Mouse (Mus musculus) cerebellum, postnatal 10 days (tissue): ENCODE data around the gene Gm20388.

Experiments used
- DNase-seq, 2 experiments: peaks; one replicate each; pipeline ENCODE4 v3.0.0; 2021; ENCODE audit warnings: mixed read lengths in 2 of 2

The Gm20388 gene

GRCm38 (mm10) chr8:123845991-123846390 is 3935.3 kb downstream of the Gm20388 start:
- no peak for DNase-seq

GRCm38 (mm10) chr8:123846509-123846908 is 3935.9 kb downstream of the Gm20388 start:
- DNase-seq, result no peak

DNA sequence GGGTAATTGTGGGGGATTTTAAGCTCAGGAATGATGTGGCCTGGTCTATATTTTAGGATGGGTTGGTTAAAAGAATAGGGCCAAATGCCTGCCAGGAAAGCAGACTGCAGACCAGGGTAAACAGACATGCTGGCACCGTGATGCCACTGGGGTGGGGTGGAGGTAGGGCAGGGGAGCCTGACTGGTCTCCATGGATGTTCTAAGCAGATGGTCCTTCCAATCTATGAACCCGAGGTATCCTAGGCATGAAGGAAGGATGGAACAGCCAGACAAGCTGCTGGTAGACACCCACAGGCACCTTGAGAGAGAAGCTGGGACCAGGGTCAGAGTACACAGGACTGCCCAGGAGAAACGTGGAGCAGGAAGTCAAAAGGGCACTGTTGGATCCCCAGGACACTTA is 3936.9 kb downstream of the Gm20388 start:
- DNase-seq, result peak; percentile 57 to 64

DNA sequence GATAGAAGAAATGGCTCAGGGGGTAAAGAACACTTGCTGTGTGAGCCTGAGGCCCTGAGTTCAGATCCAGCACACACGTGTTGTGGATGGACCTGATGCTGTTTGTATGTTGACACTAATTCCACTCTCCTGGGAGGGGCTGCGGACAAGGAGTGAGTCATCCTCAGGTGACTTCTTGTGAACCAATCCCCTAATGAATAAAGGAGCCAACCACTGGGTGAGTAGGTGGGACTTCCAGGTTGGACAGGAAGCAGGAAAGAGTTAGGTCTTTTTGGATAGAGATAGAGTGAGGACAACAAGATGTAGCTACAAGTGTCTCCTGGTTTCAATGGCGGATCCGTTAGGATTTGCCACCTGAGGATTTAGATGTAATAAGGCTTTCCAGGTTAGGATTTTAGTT is 3938.7 kb downstream of the Gm20388 start:
- no peak for DNase-seq

DNA sequence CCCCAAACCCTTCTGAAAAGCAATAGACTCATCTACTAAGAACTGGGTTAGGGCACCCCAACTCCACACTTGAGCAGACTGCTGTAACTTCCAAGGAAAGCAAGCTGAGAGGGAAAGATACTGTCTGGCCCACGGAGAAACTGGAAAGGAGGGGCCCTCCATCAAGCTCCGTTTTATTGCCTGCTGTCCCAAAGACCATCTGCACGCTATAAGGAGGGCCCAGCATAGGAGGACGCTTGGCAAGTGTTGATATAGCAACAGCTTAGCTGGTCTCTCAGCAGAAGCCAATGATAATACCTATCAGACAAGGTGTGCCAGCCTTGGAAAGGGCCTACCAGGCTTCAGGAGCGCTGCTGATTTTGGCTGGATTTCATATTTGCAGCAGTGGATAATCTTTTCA is 3940.9 kb downstream of the Gm20388 start:
- peak; percentile 65 to 67 for DNase-seq

GRCm38 (mm10) chr8:123854252-123854651 is 3943.6 kb downstream of the Gm20388 start:
- DNase-seq, result no peak

DNA sequence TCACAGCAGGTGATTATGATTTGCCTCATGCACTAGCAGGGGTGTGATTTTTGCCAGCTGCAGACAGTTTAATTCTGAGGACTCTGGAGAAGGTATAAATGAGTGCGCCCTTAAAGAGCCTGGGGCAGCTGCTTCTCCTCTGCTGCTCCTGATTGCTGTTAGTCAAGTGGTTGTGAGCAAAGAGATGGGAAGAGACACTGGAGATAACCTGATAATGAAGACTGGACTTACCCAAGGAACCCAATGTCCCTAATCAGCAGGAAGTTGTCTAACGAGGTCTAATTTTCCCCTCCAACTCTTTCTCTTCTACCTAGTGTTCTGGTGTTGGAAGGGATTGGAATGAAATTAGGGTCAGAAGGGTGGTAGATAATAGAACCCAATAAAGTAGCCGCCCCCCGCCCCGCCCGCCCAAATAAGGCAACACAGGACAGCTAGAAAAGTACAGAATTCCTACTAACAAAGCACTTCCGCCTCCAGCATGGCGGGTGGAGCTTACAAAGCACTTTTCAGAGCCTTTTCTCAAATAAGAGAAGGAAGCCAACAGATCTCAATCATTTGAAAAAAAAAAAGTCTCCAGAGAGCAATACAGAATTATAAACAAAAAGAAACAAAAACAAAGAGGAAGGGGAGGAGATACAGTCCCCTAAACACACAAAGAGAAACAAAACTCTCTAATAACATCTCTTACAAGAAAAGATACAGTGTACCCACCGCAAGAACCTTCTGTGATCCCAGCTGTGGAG is 3944.3 kb downstream of the Gm20388 start:
- no peak for DNase-seq

DNA sequence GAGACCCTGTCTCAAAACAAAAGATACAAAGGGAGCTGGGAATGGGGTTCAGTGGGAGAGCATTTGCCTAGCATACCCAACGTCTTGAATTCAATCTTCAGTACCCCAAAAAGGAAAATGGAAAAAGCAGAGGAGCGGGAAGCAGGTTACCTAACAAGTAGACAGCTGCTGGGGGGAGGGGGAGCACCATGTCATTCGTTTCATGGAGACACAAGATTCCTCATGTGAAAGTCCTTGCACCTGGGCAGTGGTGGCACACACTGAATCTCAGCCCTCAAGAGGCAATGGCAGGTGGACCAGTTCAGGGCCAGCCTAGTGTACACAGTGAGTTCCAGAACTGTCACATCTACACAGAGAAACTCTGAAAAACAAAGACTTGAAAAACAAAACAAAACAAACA is 3946.7 kb downstream of the Gm20388 start:
- peak in 1 of 2 experiments; percentile 50 for DNase-seq

DNA sequence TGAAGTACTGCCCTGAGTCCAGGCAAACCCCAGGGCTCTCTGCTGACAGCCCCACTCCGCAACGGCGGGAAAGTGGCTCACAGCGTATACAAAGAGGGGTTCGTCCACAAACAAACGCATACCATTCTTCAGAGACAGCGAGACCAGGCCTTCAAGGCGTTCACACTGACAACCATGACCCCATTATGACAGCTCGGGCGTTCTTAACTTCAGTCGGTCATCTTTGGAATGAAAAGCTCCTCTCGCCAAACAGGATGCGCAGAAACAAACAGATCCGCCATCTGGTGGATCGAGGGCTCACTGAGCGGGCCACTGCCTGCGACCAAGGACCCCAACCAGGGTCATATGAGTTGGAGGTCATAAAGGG is 3947.9 kb downstream of the Gm20388 start:
- DNase-seq, result peak; percentile 62 to 68

DNA sequence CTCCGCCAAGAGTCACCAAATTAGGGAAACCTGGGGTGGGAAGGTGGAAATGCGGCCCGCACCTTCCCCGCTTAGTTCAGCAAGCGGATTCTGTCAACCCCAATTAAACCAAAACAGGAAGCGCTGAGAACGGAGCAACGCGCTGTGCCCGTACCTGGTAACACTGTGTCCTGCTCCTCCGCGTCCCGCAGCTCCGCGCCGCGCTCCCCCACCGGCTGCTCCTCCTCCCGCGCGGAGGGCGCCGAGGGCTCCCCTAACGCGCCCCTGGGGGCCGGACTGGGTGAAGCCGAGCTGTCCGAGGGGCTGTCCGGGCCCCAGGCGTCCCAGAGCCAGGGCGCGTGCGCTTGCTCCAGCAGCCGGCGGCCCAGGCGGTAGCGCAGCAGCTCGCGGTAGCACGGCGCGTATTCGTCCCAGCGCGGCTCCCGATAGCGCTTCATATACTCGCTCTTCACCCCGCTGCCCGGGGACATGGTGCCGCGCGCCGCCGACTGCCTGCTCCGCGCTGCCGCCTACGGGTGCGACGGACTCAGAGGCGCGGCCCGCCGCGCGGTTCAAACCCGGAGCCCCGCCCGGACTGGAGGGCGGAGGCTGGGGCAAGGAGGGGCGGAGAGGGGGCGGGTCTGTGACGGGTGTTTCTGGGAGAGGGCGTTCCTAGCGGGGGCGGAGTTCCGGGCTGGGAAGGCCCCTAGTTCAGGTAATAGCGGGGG is 3948.5 kb downstream of the Gm20388 start:
- DNase-seq, result peak; percentile 97 to 98

GRCm38 (mm10) chr8:123859648-123860259 is 3949.1 kb downstream of the Gm20388 start, which contains the start of gene Ccsap:
Ccsap (minus strand) TSS chr8:123860209.
- peak in 1 of 2 experiments; percentile 70 for DNase-seq

GRCm38 (mm10) chr8:123860386-123860785 is 3949.7 kb downstream of the Gm20388 start:
- no peak for DNase-seq

GRCm38 (mm10) chr8:123865786-123866185 is 3955.1 kb downstream of the Gm20388 start:
- DNase-seq, result no peak

GRCm38 (mm10) chr8:123866971-123867370 is 3956.3 kb downstream of the Gm20388 start:
- DNase-seq, result no peak

- DNase-seq, result no peak
These were observed 3961.4 kb downstream of the Gm20388 start for GRCm38 (mm10) chr8:123872048-123872447.

DNA sequence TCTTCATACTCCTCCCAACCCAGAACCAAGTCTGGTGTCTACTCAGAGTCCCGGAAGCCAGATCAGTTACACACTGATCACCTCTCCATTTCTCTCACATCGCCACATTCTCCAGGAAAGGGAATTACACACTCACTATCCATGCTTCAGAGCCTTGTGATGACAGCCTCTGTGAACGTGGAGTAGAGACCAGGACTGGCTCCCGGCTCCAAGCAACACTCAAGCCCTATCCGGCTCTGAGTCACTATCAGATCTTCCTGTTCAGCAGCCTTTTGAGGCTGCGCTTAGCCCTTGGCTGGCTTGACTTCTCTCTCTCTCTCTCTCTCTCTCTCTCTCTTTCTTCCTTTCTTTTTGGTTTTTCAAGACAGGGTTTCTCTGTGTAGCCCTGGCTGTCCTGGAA is 3962.7 kb downstream of the Gm20388 start:
- DNase-seq, result no peak

- DNase-seq, result no peak
These were observed 3963.7 kb downstream of the Gm20388 start for GRCm38 (mm10) chr8:123874324-123874723.

- no peak for DNase-seq
These were observed 3967.2 kb downstream of the Gm20388 start for GRCm38 (mm10) chr8:123877865-123878264.

DNA sequence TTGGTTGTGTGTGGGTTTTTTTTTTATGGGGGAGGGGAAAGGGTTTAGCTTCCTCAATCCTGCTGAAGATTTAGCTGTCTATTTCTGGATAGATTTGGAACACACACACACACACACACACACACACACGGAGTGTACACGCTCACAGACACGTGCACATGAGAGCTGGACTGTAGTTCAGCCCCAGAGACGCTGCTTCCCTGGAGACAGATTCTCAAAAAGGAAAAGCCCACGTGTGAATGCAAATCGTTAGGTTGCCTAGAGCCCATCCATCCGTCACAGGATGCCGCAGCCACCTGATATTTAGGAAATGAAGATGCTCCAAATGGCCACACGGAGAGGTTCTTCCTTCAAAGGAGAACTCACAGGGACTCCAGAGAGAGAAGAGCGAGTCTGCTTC is 3969.6 kb downstream of the Gm20388 start:
- no peak for DNase-seq

GRCm38 (mm10) chr8:123880821-123881350 is 3970.2 kb downstream of the Gm20388 start:
- DNase-seq, result no peak

GRCm38 (mm10) chr8:123882412-123882811 is 3971.8 kb downstream of the Gm20388 start:
- DNase-seq, result no peak

GRCm38 (mm10) chr8:123883094-123883493 is 3972.5 kb downstream of the Gm20388 start:
- DNase-seq, result no peak

- peak; percentile 67 to 70 for DNase-seq
These were observed 3974.3 kb downstream of the Gm20388 start for GRCm38 (mm10) chr8:123884721-123885565.
